Mouse (Mus musculus): ENCODE measurements around the gene Ccno. TPM values are rescaled to one million over a fixed set of nuclear protein-coding genes. Genes with fewer than 3 reads are reported as not detected.

Gene Ccno
- total RNA-seq (2021): under 1 TPM; 0.14 to 0.37 TPM

DNA sequence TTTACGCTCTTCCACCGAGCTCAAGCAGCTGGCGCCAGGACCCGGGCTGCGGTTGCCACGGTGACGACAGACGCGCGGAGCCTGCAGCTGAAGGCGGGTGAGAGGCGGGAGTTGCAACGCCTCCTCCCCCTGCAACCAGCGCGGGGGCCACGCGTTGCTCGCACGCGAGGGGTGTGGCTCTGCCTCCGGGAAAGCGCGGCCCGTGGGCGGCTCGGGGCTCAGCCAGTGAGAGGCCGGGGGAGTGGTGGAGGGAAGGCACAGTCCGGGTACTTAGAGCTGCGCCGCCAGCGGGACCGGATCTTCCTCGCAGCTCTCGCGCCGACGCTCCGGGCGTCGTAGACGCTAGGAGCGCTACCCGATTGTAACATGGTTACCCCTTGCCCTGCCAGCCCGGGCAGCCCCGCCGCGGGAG lies at the start of gene Ccno:
TSS of gene Ccno (plus strand) at position 271 of the 412 bp plus-strand sequence.
- intact Hi-C loops (cut with DNase I): loop anchor here (2.0 kb wide), 1 partner anchor 47 kb away; the partner anchor contains the start of gene Cdc20b
- DNase-seq: peak; percentile 92 to 94

DNA sequence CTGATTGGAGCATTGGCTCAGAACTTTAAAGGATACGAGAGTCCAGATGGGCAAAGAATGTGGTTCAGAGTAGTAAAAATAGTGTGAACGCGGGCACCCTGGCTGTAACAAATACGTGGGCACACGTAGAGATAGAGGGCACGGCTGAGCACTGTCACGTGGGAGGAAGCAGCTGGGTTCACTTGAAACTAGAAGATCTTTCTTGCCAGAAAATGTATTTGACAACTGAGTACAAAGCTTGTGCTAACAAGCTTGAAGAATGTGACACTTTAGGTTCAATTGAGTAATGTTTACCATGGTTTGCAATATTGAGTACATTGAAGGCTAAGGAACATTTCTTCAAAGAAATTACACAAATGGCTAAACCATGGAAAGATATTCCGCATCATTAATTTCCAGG lies 49.5 kb upstream of the Ccno start:
- DNase-seq: no peak
- intact Hi-C loops (cut with DNase I): no loop called here

DNA sequence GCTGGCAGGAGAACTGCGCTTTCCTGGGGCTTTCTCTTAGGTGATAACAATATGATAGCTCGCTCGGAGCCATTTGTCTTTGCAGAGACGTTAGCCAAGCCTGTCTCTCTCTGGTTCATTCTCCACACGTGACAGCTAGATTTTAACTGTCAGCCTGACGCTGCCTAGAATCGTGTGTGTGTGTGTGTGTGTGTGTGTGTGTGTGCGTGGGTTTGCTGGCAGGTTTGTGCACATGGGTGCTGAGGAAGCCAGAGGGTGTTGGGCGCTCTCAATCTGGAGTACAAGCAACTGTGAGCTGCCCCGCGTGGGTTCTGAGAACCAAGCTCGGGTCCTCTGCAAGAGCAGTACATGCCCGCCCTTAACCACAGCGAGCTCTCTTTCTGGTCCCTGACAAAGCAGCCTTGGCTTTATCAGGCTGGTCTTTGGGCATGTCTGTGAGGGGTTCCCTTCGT lies 45.7 kb upstream of the Ccno start:
- DNase-seq: no peak
- intact Hi-C loops (cut with DNase I): no loop called here

DNA sequence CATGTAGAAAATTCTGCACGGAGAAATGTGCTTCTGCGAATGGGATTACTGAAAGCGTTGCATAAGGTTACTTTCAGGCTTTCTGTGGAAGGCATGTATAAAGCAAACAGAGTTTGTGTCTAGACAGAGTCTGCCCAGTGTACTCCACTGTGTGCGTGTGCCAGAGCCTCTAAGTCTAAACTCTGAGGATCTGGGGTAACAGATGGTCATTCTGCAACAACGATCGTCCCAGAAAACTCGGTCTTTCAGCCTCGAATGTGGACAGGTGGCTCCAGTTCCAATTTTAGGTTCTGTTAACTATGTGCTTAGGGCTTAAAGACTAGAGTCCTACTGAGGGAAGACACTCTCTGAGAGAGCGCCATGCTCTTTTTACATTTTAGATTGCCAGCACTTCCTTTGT lies 42.3 kb upstream of the Ccno start:
- intact Hi-C loops (cut with DNase I): no loop called here
- no peak for DNase-seq

DNA sequence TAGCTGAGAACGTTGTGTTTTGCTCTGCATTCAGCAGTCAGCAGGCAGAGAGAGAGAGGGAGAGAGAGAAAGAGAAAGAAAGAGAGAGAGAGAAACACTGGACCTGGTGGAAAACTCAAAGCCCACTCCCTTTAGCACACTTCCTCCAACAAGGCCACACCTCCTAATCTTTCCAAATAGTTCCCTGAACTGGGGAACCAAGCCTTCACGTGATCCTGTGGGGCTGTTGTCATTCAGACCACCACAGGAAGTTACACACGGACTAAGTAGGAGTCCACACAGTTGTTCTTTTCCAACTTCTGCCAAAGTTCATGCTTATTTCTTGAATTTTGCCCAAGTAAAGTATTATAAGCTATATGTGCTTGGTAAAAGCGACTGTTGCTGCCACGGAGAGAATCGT lies 41.7 kb upstream of the Ccno start:
- DNase-seq: no peak
- intact Hi-C loops (cut with DNase I): no loop called here

DNA sequence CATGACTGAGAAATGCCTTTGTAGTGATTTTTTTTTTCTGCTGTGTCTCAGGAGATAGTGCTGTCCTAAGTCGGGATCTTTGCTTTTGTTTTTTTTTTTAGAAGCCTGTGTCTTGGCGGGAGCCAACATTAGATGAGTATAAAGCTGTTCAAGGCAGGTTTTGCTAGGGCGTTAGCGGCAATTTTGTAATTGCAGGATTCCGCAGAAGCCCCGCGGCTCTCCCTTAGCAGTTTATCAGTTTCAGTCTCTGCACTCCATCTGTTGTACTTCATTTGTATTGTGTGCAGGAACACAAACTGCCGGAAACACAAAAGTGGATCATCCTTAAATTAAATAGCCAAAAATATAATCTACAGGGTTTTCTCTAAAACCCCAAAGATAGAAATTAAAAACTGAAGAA lies 33.5 kb upstream of the Ccno start:
- DNase-seq: no peak
- intact Hi-C loops (cut with DNase I): no loop called here

DNA sequence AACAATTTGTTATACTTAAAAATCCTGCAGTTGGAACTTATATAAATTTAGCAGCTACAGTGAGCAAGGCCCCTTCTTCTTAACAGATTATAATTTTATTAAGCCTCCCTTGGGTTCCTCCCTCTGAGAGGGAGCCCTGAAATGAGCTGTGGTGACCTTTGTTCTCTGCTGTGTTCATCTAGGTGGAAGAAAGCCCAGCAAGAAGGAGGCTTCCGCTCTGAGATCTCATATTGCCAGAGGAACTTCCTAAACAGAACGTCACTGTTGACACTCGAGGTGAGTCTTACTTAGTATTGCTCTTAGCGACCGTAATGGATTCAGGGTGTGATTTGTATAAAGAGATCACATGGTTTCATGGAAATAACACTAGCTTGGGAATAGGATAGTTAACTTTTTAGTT lies 24.5 kb upstream of the Ccno start:
- DNase-seq: no peak
- intact Hi-C loops (cut with DNase I): no loop called here

DNA sequence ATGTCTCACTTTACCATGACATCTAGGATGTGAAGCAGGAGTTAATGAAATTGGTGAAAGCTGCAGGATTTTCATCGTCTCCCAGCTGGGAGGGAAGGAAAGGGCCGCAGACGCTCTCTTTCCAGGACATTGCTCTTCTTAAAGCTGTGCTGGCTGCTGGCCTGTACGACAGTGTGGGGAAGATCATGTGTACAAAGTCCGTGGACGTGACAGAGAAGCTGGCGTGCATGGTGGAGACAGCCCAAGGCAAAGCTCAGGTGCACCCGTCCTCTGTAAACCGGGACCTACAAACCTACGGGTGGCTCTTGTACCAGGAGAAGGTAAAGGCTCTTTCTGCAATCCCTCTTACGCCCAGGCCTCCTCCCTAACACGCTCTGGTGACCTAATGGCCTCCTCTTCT lies 23.2 kb upstream of the Ccno start:
- no peak for DNase-seq
- intact Hi-C loops (cut with DNase I): no loop called here

DNA sequence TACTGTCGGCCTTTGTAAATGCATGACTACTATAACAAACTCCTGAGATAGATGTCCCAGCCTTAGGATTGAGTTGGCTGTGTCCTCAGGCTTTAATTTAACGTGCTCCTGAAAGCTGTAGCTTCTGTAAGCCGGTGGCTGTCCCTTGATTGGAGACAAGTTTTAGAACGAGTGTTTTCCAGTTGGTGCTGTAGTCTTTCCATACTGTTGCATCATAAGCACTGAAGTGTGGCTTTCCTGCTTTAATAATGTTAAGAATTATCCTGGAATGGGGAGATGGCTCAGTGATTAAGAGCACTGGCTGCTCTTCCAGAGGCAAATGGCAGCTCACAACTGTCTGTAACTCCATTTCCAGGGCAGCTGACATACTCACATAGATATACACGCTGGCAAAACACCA lies 20.3 kb upstream of the Ccno start:
- intact Hi-C loops (cut with DNase I): no loop called here
- DNase-seq: no peak

DNA sequence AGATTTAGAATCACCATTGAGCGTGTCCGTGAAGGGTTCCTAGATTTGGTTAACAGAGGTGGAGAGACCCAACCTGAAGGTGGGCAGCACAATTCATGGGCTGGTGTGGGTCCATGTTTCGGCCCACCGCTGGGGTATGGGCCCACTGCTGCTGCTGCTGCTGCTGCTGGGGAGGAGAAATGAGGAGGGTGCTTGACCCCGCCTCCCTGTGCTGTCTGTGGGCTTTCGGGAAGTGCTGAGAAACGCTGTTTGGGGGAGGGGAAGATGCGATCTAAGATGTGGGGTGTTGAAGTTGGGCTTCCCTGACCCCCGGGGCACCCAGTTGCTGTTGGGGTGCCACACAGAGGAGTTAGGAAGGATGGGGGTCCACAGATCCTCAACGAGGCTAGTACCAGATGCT lies 10.9 kb upstream of the Ccno start:
- DNase-seq: no peak
- intact Hi-C loops (cut with DNase I): no loop called here

DNA sequence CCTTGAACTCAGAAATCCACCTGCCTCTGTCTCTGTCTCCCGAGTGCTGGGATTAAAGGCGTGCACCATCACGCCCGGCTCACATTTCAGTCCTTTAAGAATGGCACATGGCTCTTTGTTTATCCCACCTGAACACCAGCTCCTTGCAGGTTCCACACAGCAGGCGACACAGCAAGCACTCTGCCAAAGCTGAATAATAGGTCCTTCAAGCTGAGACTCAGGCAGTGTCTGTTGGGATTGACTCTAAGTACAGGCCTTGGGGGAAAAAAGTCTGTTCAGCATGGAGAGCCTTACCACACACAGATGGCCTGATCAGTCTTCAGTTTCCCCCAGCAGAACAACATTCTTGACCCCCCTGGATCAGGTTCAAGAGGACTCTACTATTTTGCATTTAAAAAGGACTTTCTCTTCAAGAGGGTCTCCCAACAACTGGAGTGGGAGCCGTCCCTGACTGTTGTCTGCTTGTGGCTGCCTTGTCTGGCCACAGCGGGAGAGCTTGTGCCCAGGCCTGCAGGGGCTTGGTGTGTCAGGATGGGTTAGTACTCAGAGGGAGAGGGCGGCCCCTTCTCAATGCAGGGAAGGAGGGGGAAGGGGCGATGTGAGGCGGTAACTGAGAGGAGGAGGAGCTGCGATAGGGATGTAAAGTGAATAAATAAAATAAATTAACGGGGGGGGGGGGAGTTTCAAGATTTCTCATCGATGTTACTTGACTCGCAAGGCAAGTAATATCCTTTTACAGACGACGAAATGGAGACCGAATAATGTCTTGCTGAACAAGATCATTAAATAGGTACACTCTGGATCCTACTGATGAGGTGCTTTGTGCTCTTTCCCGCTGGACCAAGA lies 1.8 kb upstream of the Ccno start:
- intact Hi-C loops (cut with DNase I): loop anchor here (2.0 kb wide), 1 partner anchor 49 kb away; the partner anchor contains the start of gene Cdc20b
- DNase-seq: no peak

DNA sequence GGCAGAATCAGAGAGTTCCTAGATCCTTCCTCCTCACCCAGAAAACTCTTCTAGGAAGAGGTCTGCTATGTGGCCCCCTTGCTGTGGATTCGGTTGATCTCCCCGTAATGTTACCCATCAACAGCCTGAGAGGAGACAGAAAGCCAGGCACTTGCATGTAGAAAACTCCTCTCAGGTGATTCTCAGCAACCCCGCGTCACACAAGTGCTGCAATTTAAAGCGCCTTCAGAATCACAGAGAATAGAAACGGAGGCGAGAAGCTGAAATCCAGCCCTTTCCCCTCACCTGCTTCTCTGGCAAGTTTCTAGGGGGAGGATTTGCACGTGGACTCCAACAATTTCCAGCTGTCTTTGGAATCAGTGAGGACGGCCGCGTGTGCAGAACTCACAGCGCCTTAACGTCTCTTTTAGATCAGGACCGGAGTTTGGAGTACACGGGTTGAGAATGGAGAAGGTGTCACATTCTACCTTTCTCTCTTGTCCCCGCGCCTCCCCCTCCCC lies 1.1 kb upstream of the Ccno start:
- intact Hi-C loops (cut with DNase I): loop anchor here (2.0 kb wide), 1 partner anchor 48 kb away; the partner anchor contains the start of gene Cdc20b
- no peak for DNase-seq

DNA sequence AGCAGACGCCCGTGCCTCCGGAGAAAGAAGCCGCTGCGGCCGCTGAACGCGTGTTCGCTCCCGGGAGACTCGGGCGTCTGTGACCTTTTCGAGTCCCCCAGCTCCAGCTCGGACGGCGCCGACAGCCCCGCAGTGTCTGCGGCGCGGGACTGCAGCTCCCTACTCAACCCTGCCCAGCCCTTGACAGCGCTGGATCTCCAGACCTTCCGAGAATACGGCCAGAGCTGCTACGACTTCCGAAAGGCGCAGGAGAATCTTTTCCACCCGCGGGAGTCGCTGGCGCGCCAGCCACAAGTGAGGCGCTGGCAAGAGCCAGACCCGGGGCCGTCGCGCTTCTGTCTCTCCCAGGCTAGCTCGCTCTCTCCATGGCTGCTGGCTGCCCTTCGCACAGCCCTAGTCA lies 389 bp downstream of the Ccno start:
- DNase-seq: no peak
- intact Hi-C loops (cut with DNase I): loop anchor here (2.0 kb wide), 1 partner anchor 47 kb away; the partner anchor contains the start of gene Cdc20b

DNA sequence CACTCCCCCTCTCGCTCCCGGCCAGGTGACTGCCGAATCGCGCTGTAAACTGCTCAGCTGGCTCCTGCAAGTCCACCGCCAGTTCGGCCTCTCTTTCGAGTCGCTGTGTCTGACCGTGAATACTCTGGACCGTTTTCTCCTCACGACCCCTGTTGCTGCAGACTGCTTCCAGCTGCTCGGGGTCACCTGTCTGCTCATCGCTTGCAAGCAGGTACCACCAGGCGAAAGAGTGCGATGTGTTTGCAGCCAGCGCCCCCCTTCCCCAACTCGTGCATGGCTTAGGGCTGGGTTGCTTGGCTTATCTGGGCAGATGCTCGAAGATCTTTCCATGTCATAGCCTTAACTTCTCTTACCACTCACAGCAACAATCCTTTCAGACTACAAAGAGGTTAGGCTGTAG lies 1.3 kb downstream of the Ccno start:
- intact Hi-C loops (cut with DNase I): no loop called here

DNA sequence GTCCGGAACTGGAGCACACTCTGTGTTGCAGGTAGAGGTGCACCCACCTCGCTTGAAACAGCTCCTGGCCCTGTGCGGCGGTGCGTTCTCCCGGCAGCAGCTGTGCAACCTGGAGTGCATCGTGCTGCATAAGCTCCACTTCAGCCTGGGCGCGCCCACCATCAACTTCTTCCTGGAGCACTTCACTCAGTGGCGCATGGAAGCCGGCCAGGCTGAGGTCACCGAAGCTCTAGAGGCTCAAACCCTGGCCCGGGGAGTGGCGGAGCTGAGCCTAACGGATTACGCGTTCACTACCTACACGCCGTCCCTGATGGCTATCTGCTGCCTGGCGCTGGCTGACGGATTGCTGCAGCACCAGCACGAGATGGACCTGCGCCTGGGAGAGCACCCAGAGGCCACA lies 1.9 kb downstream of the Ccno start:
- DNase-seq: peak in 1 of 2 experiments; percentile 27
- intact Hi-C loops (cut with DNase I): no loop called here

More for the DNA sequence above, 1.3 kb downstream of the Ccno start:
- DNase-seq: peak in 1 of 2 experiments; percentile 8

DNA sequence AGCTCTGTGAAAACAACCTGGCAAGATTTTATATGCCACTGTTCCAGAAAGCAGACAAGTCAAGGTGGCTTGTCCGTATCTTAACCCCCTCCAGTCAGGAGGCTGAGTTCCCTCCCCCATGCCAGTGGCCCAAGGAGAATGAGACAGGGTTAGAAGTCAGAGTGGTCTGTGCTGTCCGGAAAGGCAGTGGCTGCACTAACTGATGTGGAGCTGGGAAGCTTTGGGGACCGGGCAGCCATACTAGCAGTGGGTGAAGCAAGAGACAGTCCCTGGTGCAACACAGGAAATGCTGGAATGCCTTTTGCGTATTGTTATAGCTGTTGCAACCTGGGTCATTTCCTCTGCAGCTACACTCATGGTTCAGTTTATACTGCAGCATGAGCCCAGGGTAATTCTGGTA lies 2.7 kb downstream of the Ccno start:
- intact Hi-C loops (cut with DNase I): no loop called here
- no peak for DNase-seq

DNA sequence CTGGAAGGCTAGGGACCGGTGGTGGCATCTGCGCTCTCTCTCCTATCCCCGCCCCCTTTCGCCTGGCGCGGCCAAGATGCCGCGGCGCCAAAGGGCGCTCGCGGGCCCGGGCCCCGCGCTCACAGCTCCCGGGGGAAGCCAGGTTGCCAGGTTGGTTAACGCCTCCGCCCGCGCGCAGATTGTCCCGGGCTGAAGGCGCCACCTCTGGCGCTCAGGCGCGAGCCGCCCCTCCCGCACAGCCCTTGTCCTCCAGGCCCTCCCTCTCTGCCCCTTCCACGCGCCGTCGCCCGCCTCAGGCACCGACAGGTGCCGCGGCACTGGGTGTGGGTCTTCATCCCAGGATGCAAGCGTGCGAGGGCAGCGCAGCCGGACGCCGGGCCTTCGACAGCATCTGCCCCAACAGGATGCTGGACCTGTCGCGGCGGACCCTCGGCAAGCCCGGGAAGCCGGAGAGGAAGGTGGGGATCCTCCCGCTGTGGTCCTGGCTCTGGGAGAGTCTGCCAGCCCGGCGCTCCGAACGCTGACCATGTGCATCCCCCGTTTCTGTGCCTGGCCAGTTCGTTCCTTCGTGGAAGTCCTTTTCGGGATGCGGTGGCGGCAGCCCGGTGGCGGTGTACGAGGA lies 6.0 kb downstream of the Ccno start, which contains the start of gene Mcidas:
TSS of gene Mcidas (plus strand) at position 315 of the 622 bp plus-strand sequence.
- intact Hi-C loops (cut with DNase I): no loop called here
- peak in 1 of 2 experiments; percentile 15 for DNase-seq

DNA sequence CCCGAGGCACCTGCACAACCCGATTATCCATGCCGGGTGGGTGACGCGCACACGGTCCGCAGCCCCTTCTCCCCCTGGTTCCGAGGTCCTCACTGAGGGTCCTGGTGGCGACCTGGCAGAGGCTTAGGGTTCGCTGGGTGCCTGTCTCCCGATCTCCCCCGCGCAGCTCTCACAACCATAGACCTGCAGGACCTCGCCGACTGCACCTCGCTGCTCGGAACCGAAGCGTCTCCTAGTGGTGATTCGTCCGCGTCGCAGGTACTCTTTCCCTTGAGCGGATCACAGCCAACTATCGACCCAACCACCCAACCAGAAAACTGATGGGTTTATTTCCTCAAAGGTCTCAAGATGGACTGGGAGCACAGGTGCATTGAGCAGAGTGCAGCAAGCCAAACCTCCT lies 6.6 kb downstream of the Ccno start:
- peak; percentile 34 to 60 for DNase-seq

DNA sequence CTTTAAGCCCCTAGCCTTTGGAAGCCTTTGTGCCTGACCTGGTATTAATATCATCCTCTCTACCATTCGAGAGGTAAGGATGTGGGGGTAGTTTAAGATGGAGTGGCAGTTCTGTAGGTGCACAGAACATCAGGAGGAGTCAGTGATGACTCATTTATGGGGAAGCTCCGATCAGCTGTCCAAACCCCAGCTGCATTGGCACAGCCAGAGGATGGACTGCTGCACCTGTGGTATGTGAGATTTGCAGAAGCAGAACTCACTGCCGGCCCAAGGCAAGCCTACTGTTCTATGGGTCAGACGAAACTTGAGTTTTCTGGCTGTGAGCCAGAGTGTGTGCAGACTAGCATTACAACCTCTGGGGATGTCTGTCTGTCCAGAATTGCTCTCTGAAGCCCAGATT lies 8.8 kb downstream of the Ccno start:
- intact Hi-C loops (cut with DNase I): no loop called here
- DNase-seq: no peak

More for the DNA sequence above, 6.6 kb downstream of the Ccno start:
- intact Hi-C loops (cut with DNase I): no loop called here

DNA sequence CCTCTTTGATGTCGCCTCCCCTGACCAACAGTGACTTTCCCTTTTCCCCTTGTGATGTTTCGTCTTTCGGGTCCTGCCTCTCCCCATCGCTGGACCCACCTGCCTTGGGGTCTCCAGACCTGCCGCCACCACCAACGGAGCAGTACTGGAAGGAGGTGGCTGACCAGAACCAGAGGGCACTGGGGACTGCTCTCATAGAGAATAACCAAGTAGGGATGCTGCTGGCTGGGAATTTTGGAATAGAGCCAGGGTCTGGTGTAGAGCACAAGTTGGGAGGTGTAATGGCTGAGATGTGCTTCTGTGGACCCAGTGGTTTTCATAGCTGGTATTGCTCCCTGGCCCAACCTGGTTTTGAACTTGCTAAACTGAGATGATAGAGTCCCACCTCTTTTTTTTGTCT lies 9.8 kb downstream of the Ccno start:
- intact Hi-C loops (cut with DNase I): no loop called here
- no peak for DNase-seq

DNA sequence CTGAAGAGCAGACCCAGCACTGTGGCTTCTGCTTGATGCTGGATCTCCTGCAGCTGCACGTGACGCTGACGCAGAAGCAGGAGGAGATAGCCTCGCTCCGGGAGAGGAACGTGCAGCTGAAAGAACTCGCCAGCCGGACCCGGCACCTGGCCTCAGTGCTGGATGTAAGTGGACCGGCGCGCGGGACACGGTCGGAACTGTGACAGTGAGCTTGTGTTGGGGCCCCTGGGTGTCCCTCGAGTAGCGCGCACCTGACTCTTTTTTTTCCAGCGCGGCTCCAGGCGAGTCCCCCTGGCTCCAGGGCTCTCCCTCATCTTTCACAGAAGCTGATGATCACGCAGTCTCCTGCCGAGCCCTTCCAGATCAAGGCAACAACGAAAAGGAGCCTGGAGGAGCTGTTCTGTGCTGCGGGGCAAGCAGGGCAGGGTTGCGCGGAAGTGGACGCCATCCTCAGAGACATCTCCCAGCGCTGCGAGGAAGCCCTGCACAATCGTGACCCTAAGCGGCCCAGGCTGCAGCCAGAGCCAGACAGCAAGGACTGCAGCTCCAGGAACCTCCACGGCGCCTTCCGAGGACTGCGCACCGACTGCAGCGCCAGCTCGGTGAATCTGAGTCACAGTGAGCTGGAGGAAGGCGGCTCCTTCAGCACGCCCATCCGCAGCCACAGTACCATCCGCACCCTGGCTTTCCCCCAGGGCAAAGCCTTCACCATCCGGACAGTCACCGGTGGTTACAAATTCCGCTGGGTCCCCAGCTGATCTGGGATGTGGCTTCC lies 11.0 kb downstream of the Ccno start:
- DNase-seq: peak in 1 of 2 experiments; percentile 28
- intact Hi-C loops (cut with DNase I): no loop called here

Data from heart, postnatal 10 days (tissue).